Mouse (Mus musculus) CH12.LX (cell line): ENCODE data around the gene Phf21a. TPM values are rescaled to one million over a fixed set of nuclear protein-coding genes. Genes with fewer than 3 reads are reported as not detected.

Experiments
- DNase-seq: peaks from one replicate; pipeline ENCODE4 v3.0.0-alpha.2; 2013; ENCODE audit errors: extremely low read depth
- H3K27ac ChIP-seq: 2 replicates; pipeline ENCODE4 v1.5.1; 2012; ENCODE audit warnings: low read depth, mild to moderate bottlenecking, control low read depth, moderate library complexity; ENCODE audit not compliant: insufficient read depth
- H3K27me3 ChIP-seq: replicated peaks from 2 replicates; pipeline ENCODE3; 2012; ENCODE audit warnings: inconsistent platforms
- H3K36me3 ChIP-seq, 2 experiments: replicated peaks in 1 of 2; 2 replicates each; pipeline versions ENCODE3 to v1.6.1; 2012; ENCODE audit warnings: inconsistent platforms in 1 of 2, low read length in 1 of 2, mild to moderate bottlenecking in 1 of 2, mixed read lengths in 1 of 2, moderate library complexity in 1 of 2; ENCODE audit not compliant: control insufficient read depth in 1 of 2, insufficient read depth in 1 of 2
- H3K4me1 ChIP-seq, 2 experiments: 2 replicates each; pipeline ENCODE4 v1.6.1; 2012; ENCODE audit warnings: inconsistent platforms in 1 of 2, moderate library complexity in 1 of 2; ENCODE audit not compliant: insufficient read depth in 2 of 2, control insufficient read depth in 1 of 2
- H3K4me2 ChIP-seq: 2 replicates; pipeline ENCODE4 v1.6.1; 2012; ENCODE audit warnings: low read depth, mild to moderate bottlenecking, control low read depth; ENCODE audit not compliant: poor library complexity, insufficient read depth, severe bottlenecking
- H3K4me3 ChIP-seq, 3 experiments: fragments of 150-350 bp in 1 of 3; sonication (generic) in 1 of 3; replicated peaks in 1 of 3; 2 replicates each; pipeline versions ENCODE3 to v1.5.1; 2011 to 2012; ENCODE audit warnings: low read depth in 2 of 3, low read length in 2 of 3, mild to moderate bottlenecking in 2 of 3, moderate library complexity in 2 of 3, control low read depth in 1 of 3, improper control_type of control experiment in 1 of 3, inconsistent platforms in 1 of 3, mixed read lengths in 1 of 3; ENCODE audit not compliant: poor library complexity in 1 of 3
- H3K79me2 ChIP-seq: replicated peaks from 2 replicates; pipeline ENCODE4 v1.6.1; 2012; ENCODE audit warnings: mild to moderate bottlenecking, moderate library complexity; ENCODE audit not compliant: control insufficient read depth, poor library complexity, insufficient read depth, severe bottlenecking; ENCODE audit errors: extremely low read depth
- H3K9ac ChIP-seq: 2 replicates; pipeline ENCODE4 v1.6.1; 2012; ENCODE audit warnings: low read depth, mild to moderate bottlenecking, control low read depth, moderate library complexity; ENCODE audit not compliant: insufficient read depth
- H3K9me3 ChIP-seq: replicated peaks from 2 replicates; pipeline ENCODE3; 2012; ENCODE audit warnings: low read length, inconsistent platforms, mixed read lengths
- BHLHE40 ChIP-seq: IDR thresholded peaks from 2 replicates; pipeline ENCODE4 v1.6.1; 2011; ENCODE audit warnings: mild to moderate bottlenecking, low read depth, low read length, improper control_type of control experiment
- CHD2 ChIP-seq: IDR thresholded peaks from 2 replicates; pipeline ENCODE4 v1.6.1; 2011; ENCODE audit warnings: low read length, improper control_type of control experiment
- CTCF ChIP-seq, 2 experiments: IDR thresholded peaks in 1 of 2; conservative IDR thresholded peaks in 1 of 2; 2 replicates each; pipeline ENCODE4 v1.5.1; 2011 to 2012; ENCODE audit warnings: low read depth in 2 of 2, low read length in 2 of 2, improper control_type of control experiment in 1 of 2, inconsistent platforms in 1 of 2, mild to moderate bottlenecking in 1 of 2, moderate library complexity in 1 of 2
- ELF1 ChIP-seq: IDR thresholded peaks from 2 replicates; pipeline ENCODE4 v1.6.1; 2014; ENCODE audit warnings: low read depth, mild to moderate bottlenecking, inconsistent platforms, low read length, improper control_type of control experiment
- EP300 ChIP-seq: IDR thresholded peaks from 2 replicates; pipeline ENCODE4 v1.6.1; 2011; ENCODE audit warnings: low read length, improper control_type of control experiment
- ETS1 ChIP-seq: conservative IDR thresholded peaks from 2 replicates; pipeline ENCODE4 v1.6.1; 2012; ENCODE audit warnings: low read depth, mild to moderate bottlenecking, inconsistent platforms, low read length, improper control_type of control experiment, moderate library complexity
- HCFC1 ChIP-seq: IDR thresholded peaks from 2 replicates; pipeline ENCODE4 v1.6.1; 2012; ENCODE audit warnings: low read depth, mild to moderate bottlenecking, inconsistent platforms, low read length, improper control_type of control experiment
- JUN ChIP-seq: IDR thresholded peaks from 2 replicates; pipeline ENCODE4 v1.6.1; 2011; ENCODE audit warnings: low read depth, mild to moderate bottlenecking, low read length, improper control_type of control experiment, moderate library complexity; ENCODE audit not compliant: insufficient read depth
- JUND ChIP-seq: conservative IDR thresholded peaks from 2 replicates; pipeline ENCODE4 v1.6.1; 2011; ENCODE audit warnings: low read depth, low read length, improper control_type of control experiment
- MAFK ChIP-seq: IDR thresholded peaks from 2 replicates; pipeline ENCODE4 v1.6.1; 2011; ENCODE audit warnings: low read length, improper control_type of control experiment; ENCODE audit not compliant: insufficient replicate concordance
- MAX ChIP-seq: IDR thresholded peaks from 2 replicates; pipeline ENCODE4 v1.6.1; 2011; ENCODE audit warnings: low read length, improper control_type of control experiment
- MAZ ChIP-seq: IDR thresholded peaks from 2 replicates; pipeline ENCODE4 v1.6.1; 2012; ENCODE audit warnings: low read depth, mild to moderate bottlenecking, inconsistent platforms, low read length, improper control_type of control experiment, moderate library complexity
- MXI1 ChIP-seq: IDR thresholded peaks from 2 replicates; pipeline ENCODE4 v1.6.1; 2011; ENCODE audit warnings: mild to moderate bottlenecking, low read depth, low read length, improper control_type of control experiment
- MYC ChIP-seq: IDR thresholded peaks from 2 replicates; pipeline ENCODE4 v1.6.1; 2011; ENCODE audit warnings: low read depth, mild to moderate bottlenecking, improper control_type of control experiment, low read length
- NELFE ChIP-seq: IDR thresholded peaks from 2 replicates; pipeline ENCODE4 v1.6.1; 2011; ENCODE audit warnings: low read depth, low read length, improper control_type of control experiment
- NRF1 ChIP-seq: IDR thresholded peaks from 2 replicates; pipeline ENCODE4 v1.6.1; 2014; ENCODE audit warnings: low read depth, mild to moderate bottlenecking, inconsistent platforms, low read length, improper control_type of control experiment, moderate library complexity
- POLR2A ChIP-seq: IDR thresholded peaks from 2 replicates; pipeline ENCODE4 v1.6.1; 2011; ENCODE audit warnings: low read depth, mild to moderate bottlenecking, improper control_type of control experiment, low read length
- RAD21 ChIP-seq: IDR thresholded peaks from 2 replicates; pipeline ENCODE4 v1.6.1; 2011; ENCODE audit warnings: low read depth, mild to moderate bottlenecking, low read length, improper control_type of control experiment, moderate library complexity
- RCOR1 ChIP-seq: conservative IDR thresholded peaks from 2 replicates; pipeline ENCODE4 v1.6.1; 2012; ENCODE audit warnings: low read depth, mild to moderate bottlenecking, inconsistent platforms, low read length, improper control_type of control experiment
- TBP ChIP-seq: conservative IDR thresholded peaks from 2 replicates; pipeline ENCODE4 v1.6.1; 2011; ENCODE audit warnings: low read depth, low read length, improper control_type of control experiment
- TCF12 ChIP-seq: IDR thresholded peaks from 2 replicates; pipeline ENCODE4 v1.6.1; 2014; ENCODE audit warnings: low read depth, mild to moderate bottlenecking, inconsistent platforms, low read length, improper control_type of control experiment
- UBTF ChIP-seq: IDR thresholded peaks from 2 replicates; pipeline ENCODE4 v1.6.1; 2012; ENCODE audit warnings: low read depth, mild to moderate bottlenecking, inconsistent platforms, low read length, improper control_type of control experiment, moderate library complexity
- USF2 ChIP-seq: conservative IDR thresholded peaks from 2 replicates; pipeline ENCODE4 v1.6.1; 2011; ENCODE audit warnings: low read depth, low read length, improper control_type of control experiment
- ZKSCAN1 ChIP-seq: IDR thresholded peaks from 2 replicates; pipeline ENCODE4 v1.6.1; 2012; ENCODE audit warnings: low read depth, inconsistent platforms, low read length, improper control_type of control experiment, borderline replicate concordance
- ZMIZ1 ChIP-seq: IDR thresholded peaks from 2 replicates; pipeline ENCODE4 v1.6.1; 2012; ENCODE audit warnings: low read depth, mild to moderate bottlenecking, inconsistent platforms, low read length, improper control_type of control experiment
- dilution Hi-C: fragments of 300-500 bp; cut with MboI; formaldehyde crosslinking; loops from 2 replicates; pipeline ENCODE4 v1.14.3; 2020; ENCODE audit warnings: low sequenced_read_pairs; ENCODE audit not compliant: extremely low pct_unique_long_range_greater_than_20kb, extremely low pct_ligation_motif_present
- in situ Hi-C: fragments of 300-500 bp; cut with MboI; formaldehyde crosslinking; loops from 3 replicates; pipeline ENCODE4 v1.14.3; 2019; ENCODE audit warnings: low sequenced_read_pairs, low pct_ligation_motif_present, low pct_unique_long_range_greater_than_20kb, mixed read lengths
- polyA plus RNA-seq: library from polyadenylated mRNA; unstranded; fragments of >175 nt; gene quantifications from 2 replicates; pipeline ENCODE4 v1.2.1, GENCODE M21; 2012; ENCODE audit warnings: low read depth; ENCODE audit not compliant: insufficient read length
- total RNA-seq, 2 experiments: library from RNA; depleted of rRNA; stranded (reverse); fragments of 300-350 nt in 1 of 2; fragments of >200 nt in 1 of 2; gene quantifications; 2 replicates each; pipeline ENCODE4 v1.2.3; 2012 to 2014

Gene Phf21a
- total and polyA plus RNA-seq, 3 experiments: 10.2 to 24.5 (median 12.0) TPM

DNA sequence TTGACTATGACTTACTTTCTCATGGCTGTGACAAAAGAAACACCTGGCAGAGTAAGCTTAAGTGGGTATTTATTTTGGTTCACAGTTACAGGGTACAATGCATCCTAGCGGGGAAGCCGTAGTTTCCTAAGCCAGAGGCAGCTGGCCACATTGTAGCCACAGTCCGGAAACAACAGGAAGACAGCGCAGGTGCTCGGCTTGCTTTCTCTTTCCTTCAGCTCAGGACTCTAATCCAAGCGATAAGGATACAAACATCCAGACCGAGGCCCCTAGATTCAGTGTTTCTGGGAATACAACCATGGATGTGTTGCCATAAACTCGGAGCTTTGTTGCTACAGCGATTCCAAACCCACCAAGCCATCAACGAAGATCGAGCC, 280.5 kb downstream of the Phf21a start:
- Histone ChIP-seq H3K4me2 (no peak overlapping the region), H3K9ac (no peak overlapping the region), H3K4me1 (peaks cover 14 to 48% of the 10 kb centered on the region in 2 experiments), H3K36me3 (peaks cover 11 to 18% of the 10 kb centered on the region in 2 experiments), H3K9me3 (no peaks in the 10 kb centered on the region), H3K79me2 (peaks cover 9% of the 10 kb centered on the region), H3K27ac (no peak overlapping the region), H3K4me3 (no peak overlapping the region), H3K27me3 (peaks cover 9% of the 10 kb centered on the region)
- in situ Hi-C loops (no loop called here), dilution Hi-C loops (no loop called here)
- TF ChIP-seq ETS1: no peak
- TF ChIP-seq ZMIZ1: no peak
- TF ChIP-seq CTCF (conservative IDR thresholded peaks at IDR 0.05 in 1 of 2, IDR thresholded peaks at IDR 0.05 in 1 of 2; ENCODE audit: low read depth in 2 of 2, low read length in 2 of 2): no peak
- no peak for TF ChIP-seq CHD2
- no peak for TF ChIP-seq BHLHE40
- no peak for TF ChIP-seq JUN
- no peak for TF ChIP-seq ELF1
- TF ChIP-seq NRF1: no peak
- no peak for TF ChIP-seq TBP
- no peak for TF ChIP-seq MAFK
- no peak for TF ChIP-seq MAZ
- TF ChIP-seq USF2: no peak
- no peak for TF ChIP-seq RAD21
- TF ChIP-seq MYC: no peak
- TF ChIP-seq MAX: no peak
- TF ChIP-seq EP300: no peak
- TF ChIP-seq RCOR1: no peak
- TF ChIP-seq HCFC1: no peak
- TF ChIP-seq JUND: no peak
- no peak for DNase-seq

DNA sequence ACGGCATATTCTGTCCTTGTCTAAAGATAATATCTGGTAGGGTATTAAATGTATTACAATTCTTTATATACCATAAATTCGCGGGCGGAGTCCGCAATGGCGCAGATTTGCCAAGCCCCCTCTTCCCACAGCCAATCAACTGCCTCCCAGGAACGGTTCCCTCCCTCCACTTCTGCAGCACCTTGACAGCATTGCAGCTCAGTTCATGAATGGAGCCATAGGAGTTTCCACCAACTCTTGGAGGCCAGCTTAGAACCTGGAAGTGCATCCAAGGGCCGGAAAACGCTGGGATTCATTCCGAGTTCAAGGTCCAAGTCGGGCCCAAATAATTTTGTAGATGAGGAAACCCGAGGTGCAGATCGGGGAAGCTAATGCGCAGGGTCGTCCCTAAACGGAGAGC, 281.6 kb downstream of the Phf21a start, which contains the start of the genes Pex16 and Large2:
Gene Pex16 (plus strand): TSS at position 163 of the 400 bp plus-strand sequence.
Gene Large2 (minus strand): TSS at position 356 of the 400 bp plus-strand sequence.
- TF ChIP-seq CHD2 (no peak), TCF12 (0 out of 2 replicates have a peak, but pooled peaks have one; percentile 13), POLR2A (peak; percentile 45; the same call in 1 of the 2 replicates), UBTF (no peak), MXI1 (peak; percentile 42; the same call in 1 of the 2 replicates), NELFE (no peak), ZKSCAN1 (no peak)
- peaks cover 22 to 29% of the 10 kb centered on the region in 2 experiments for H3K36me3 ChIP-seq
- peaks cover 24 to 59% of the 10 kb centered on the region in 2 experiments for H3K4me1 ChIP-seq
- H3K4me2 ChIP-seq: peak within 1 kb of the TSS; percentile 98
- no peak within 1 kb of the TSS for H3K27ac ChIP-seq
- H3K4me3 ChIP-seq: peak within 1 kb of the TSS; percentile 88 to 99 (median 98)
- H3K9ac ChIP-seq: peak within 1 kb of the TSS; percentile 89
- dilution Hi-C loops: no loop called here
- H3K9me3 ChIP-seq: no peaks in the 10 kb centered on the region
- H3K79me2 ChIP-seq: peaks cover 9% of the 10 kb centered on the region
- peak; percentile 55 for DNase-seq
- H3K27me3 ChIP-seq: peaks cover 9% of the 10 kb centered on the region
- in situ Hi-C loops: no loop called here
